Mouse (Mus musculus): ENCODE results near the gene Ceacam9.
"Not testable (repeated sequence)": the region's sequence is repeated elsewhere in the genome, so short reads cannot be mapped to it uniquely, and the experiment has no call there.

Gene Ceacam9

GRCm38 (mm10) chr7:16721629-16722028, at the start of gene Ceacam9:
TSS of gene Ceacam9 (plus strand) at chr7:16721929.
- no peak for DNase-seq (ENCODE audit: low spot score)

DNA sequence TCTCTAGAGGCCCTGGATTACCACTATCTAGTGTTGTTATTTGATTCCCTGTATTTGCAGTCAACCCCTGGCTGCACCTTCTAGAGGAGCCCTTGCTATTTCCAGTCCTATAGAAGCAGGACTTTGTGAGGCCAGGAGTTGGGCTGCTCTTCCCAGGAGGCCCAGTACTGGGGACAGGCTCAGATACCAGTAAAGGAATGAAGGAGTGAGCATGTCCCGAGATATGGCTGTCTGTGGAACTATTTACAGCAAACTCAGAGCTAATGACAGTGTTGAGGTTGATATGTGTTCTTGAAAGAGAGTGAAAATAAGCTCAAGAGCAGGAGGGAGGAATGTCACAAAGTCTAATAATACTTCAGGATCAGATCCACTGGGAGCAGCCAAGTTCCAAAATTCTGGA, 47.9 kb upstream of the Ceacam9 start:
- DNase-seq (ENCODE audit: low spot score), result no peak

- not testable (repeated sequence) for DNase-seq (ENCODE audit: low spot score)
Measured at GRCm38 (mm10) chr7:16674699-16675098, 47.0 kb upstream of the Ceacam9 start.

GRCm38 (mm10) chr7:16675605-16676004, 46.1 kb upstream of the Ceacam9 start, which contains the start of gene Ceacam15:
TSS of gene Ceacam15 (minus strand) at chr7:16675705.
- DNase-seq (ENCODE audit: low spot score), result no peak

- DNase-seq (ENCODE audit: low spot score), result not testable (repeated sequence)
Measured at GRCm38 (mm10) chr7:16680194-16680593, 41.5 kb upstream of the Ceacam9 start.

- no peak for DNase-seq (ENCODE audit: low spot score)
Measured at GRCm38 (mm10) chr7:16689196-16689595, 32.5 kb upstream of the Ceacam9 start.

DNA sequence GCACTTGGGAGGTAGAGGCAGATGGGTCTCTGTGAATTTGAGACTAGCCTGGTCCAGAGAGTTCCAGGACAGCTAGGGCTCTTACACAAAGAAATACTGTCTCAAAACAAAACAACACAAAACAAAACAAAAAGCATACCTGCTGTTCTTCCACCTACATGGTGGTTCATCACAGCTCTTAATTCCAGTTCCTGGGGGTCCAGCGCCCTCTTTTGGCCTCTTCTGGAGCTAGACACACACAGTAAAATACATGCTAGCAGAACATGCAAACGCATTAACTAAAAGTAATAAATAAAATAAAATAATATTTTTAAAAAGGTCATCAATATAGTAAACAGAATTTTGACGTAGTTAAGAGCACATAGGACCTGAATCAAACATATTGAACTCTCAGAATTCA, 26.7 kb upstream of the Ceacam9 start:
- DNase-seq (ENCODE audit: low spot score), result no peak

- DNase-seq (ENCODE audit: low spot score), result no peak
Measured at GRCm38 (mm10) chr7:16699042-16699441, 22.7 kb upstream of the Ceacam9 start.

- no peak for DNase-seq (ENCODE audit: low spot score)
Measured at GRCm38 (mm10) chr7:16700583-16700982, 21.1 kb upstream of the Ceacam9 start.

- no peak for DNase-seq (ENCODE audit: low spot score)
Measured at GRCm38 (mm10) chr7:16706385-16706784, 15.3 kb upstream of the Ceacam9 start.

DNA sequence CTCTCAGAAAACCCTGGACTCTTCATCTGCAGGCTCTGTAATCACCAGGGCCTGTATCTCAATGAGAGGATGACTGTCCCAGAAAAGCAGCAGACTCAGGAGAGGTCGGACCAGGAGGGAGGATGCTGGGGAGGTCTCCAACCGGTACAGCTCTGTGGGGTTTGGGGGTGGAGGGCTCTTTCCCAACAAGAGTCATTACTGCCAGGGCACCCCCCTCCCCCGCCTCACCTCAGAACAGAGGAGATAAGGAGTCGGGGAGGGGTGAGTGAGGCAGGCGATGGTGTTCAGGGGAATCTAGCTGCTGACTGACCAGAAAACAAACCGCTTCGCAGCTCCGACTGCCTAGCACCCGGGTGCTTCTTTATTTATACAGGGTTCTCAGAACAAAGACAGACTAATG, 13.5 kb upstream of the Ceacam9 start:
- no peak for DNase-seq (ENCODE audit: low spot score)

DNA sequence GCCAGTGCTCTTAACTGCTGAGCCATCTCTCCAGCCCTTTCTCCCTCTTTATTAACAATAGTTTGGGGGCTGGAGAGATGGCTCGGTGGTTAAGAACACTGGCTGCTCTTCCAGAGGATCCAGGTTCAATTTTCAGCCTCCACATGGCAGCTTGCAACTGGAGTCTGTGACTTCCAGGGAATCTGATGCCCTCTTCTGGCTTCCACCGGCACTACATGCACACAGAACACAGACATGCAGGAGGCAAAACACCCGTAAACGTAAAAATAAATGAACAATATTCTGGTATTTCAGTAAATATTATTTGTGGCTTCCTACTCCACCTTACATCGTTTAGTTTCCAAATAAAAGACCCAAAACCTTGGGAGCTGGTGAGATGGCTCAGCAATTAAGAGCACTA, 11.1 kb upstream of the Ceacam9 start:
- no peak for DNase-seq (ENCODE audit: low spot score)

- no peak for DNase-seq (ENCODE audit: low spot score)
Measured at GRCm38 (mm10) chr7:16712633-16713415, 8.9 kb upstream of the Ceacam9 start.

- not testable (repeated sequence) for DNase-seq (ENCODE audit: low spot score)
Measured at GRCm38 (mm10) chr7:16716456-16717152, 5.1 kb upstream of the Ceacam9 start.

- DNase-seq (ENCODE audit: low spot score), result not testable (repeated sequence)
Measured at GRCm38 (mm10) chr7:16722490-16722889, 761 bp downstream of the Ceacam9 start.

- peak; percentile 69 for DNase-seq (ENCODE audit: low spot score)
Measured at GRCm38 (mm10) chr7:16728596-16729348, 7.0 kb downstream of the Ceacam9 start.

- peak; percentile 14 for DNase-seq (ENCODE audit: low spot score)
Measured at GRCm38 (mm10) chr7:16729563-16729962, 7.8 kb downstream of the Ceacam9 start.

- no peak for DNase-seq (ENCODE audit: low spot score)
Measured at GRCm38 (mm10) chr7:16730791-16731190, 9.1 kb downstream of the Ceacam9 start.

- no peak for DNase-seq (ENCODE audit: low spot score)
Measured at GRCm38 (mm10) chr7:16731893-16732422, 10.2 kb downstream of the Ceacam9 start.

GRCm38 (mm10) chr7:16737606-16738072, 15.9 kb downstream of the Ceacam9 start:
- DNase-seq (ENCODE audit: low spot score), result no peak

DNA sequence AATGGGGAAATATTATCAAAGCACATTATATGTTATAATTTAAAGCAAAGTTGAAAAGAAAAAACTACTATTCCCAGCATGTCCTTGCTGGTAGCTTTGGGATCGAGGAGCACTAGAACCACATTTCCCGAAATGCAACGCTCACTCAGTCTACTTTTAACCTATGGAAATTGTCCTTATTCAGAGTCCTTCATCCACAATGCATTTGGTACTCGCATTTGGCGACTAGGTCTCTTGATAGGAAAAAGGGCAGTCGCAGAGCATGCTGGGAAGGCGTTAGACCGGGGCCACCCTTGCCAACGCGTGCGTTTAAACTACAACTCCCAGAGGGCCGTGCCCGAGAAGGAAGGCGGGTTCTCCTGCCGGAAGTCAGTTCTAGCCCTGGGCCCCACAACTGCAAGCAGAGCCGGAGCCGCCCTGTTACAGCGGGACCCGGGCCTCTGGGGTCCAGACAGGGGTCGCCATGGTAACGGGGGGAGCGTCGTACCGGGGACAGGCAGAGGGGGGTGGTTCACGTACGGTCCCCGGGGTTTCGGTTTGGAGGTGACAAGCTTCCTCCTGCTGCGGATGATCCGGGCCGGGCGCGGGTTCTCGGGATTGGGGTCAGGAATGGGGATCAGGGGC, 16.5 kb downstream of the Ceacam9 start, which contains the start of gene Ap2s1:
Gene Ap2s1, plus strand, starts transcription at position 338 of the 624 bp plus-strand sequence.
- DNase-seq (ENCODE audit: low spot score), result peak; percentile 98

Data from lung, postnatal 25 days (tissue).